Mouse (Mus musculus) hindbrain, embryonic 11.5 days (tissue): ENCODE measurements at regions not wholly inside any gene's neighbourhood (a gene's known extent, or its start where the extent isn't known, plus 50 kb on each side); places are given as distances from the start of the nearest gene placed in this dataset.

Experiments used
- ATAC-seq: fragments of 200-750 bp; cut with Nextera tagmentation; 2 replicates; pipeline ENCODE4 v1.8.0; 2017; ENCODE audit warnings: mild to moderate bottlenecking, moderate TSS enrichment, moderate library complexity; ENCODE audit not compliant: low FRiP score
- DNase-seq: peaks from one replicate; pipeline ENCODE4 v3.0.0-alpha.2; 2015; ENCODE audit warnings: low spot score
- H3K27ac ChIP-seq: fragments of 300-500 bp; sonication (generic); 2 replicates; pipeline ENCODE4 v1.5.1; 2014; ENCODE audit warnings: mild to moderate bottlenecking, low read depth, low read length
- H3K27me3 ChIP-seq: fragments of 300-500 bp; sonication (generic); 2 replicates; pipeline ENCODE4 v1.6.1; 2014; ENCODE audit warnings: mild to moderate bottlenecking, low read length, moderate library complexity, mixed read lengths; ENCODE audit not compliant: control insufficient read depth, insufficient read depth
- H3K36me3 ChIP-seq: fragments of 300-500 bp; sonication (generic); 2 replicates; pipeline ENCODE4 v1.6.1; 2014; ENCODE audit warnings: mild to moderate bottlenecking, low read length, moderate library complexity, mixed read lengths; ENCODE audit not compliant: control insufficient read depth, insufficient read depth
- H3K4me1 ChIP-seq: fragments of 300-500 bp; sonication (generic); replicated peaks from 2 replicates; pipeline ENCODE4 v1.6.1; 2014; ENCODE audit warnings: low read length, mixed read lengths; ENCODE audit not compliant: control insufficient read depth, insufficient read depth
- H3K4me2 ChIP-seq: fragments of 300-500 bp; sonication (generic); replicated peaks from 2 replicates; pipeline ENCODE4 v1.6.1; 2014; ENCODE audit warnings: mild to moderate bottlenecking, low read depth, low read length
- H3K4me3 ChIP-seq: fragments of 300-500 bp; sonication (generic); 2 replicates; pipeline ENCODE4 v1.5.1; 2014; ENCODE audit warnings: low read depth, low read length
- H3K9ac ChIP-seq: fragments of 300-500 bp; sonication (generic); 2 replicates; pipeline ENCODE4 v1.6.1; 2014; ENCODE audit warnings: low read depth, low read length
- H3K9me3 ChIP-seq: fragments of 300-500 bp; sonication (generic); 2 replicates; pipeline ENCODE4 v1.6.1; 2016; ENCODE audit warnings: low read length; ENCODE audit not compliant: control insufficient read depth
- WGBS: fragments of 180-500 bp; shearing (Covaris S2); extraction: QIAGEN DNeasy Blood & Tissue Kit; methylation state at CpG from one replicate; pipeline ENCODE4 v1.1.7; 2014; 5-methylcytosine and 5-hydroxymethylcytosine counted together

GRCm38 (mm10) chr11:79806911-79807466 is 155.2 kb downstream of the Utp6 start:
- H3K9me3 ChIP-seq = no peaks in the 10 kb centered on the region
- H3K4me2 ChIP-seq = no peak overlapping the region
- peaks cover 6% of the 10 kb centered on the region; the same call in 1 of the 2 replicates for H3K4me1 ChIP-seq
- no peak overlapping the region for H3K4me3 ChIP-seq
- ATAC-seq (no peak), DNase-seq (peak; percentile 38)
- 24% methylated on average over 17 of the region's 17 CpGs for WGBS
- H3K27ac ChIP-seq = 0 out of 2 replicates have a peak overlapping the region, but pooled peaks have one; percentile 12
- no peak overlapping the region for H3K9ac ChIP-seq
- no peaks in the 10 kb centered on the region for H3K36me3 ChIP-seq
- no peaks in the 10 kb centered on the region for H3K27me3 ChIP-seq

GRCm38 (mm10) chr11:79806417-79806816 is 155.8 kb downstream of the Utp6 start:
- no peak overlapping the region for H3K4me2 ChIP-seq
- H3K4me3 ChIP-seq = no peak overlapping the region
- no peaks in the 10 kb centered on the region for H3K36me3 ChIP-seq
- ATAC-seq (no peak), DNase-seq (no peak)
- no peak overlapping the region for H3K9ac ChIP-seq
- WGBS = 67% methylated on average over 10 of the region's 10 CpGs
- no peaks in the 10 kb centered on the region for H3K9me3 ChIP-seq
- H3K27ac ChIP-seq = peak overlapping the region; percentile 59; the same call in 1 of the 2 replicates
- peaks cover 6% of the 10 kb centered on the region; the same call in 1 of the 2 replicates for H3K4me1 ChIP-seq
- H3K27me3 ChIP-seq = no peaks in the 10 kb centered on the region

- Histone ChIP-seq H3K4me1 (peaks cover 6% of the 10 kb centered on the region; the same call in 1 of the 2 replicates), H3K4me3 (no peak overlapping the region), H3K27me3 (no peaks in the 10 kb centered on the region), H3K9me3 (no peaks in the 10 kb centered on the region), H3K36me3 (no peaks in the 10 kb centered on the region), H3K4me2 (no peak overlapping the region), H3K9ac (no peak overlapping the region), H3K27ac (no peak overlapping the region)
- DNase-seq (peak; percentile 72), ATAC-seq (peak; percentile 30; the same call in 1 of the 2 replicates)
- 38% methylated on average over 10 of the region's 10 CpGs for WGBS
These were observed 156.2 kb downstream of the Utp6 start for GRCm38 (mm10) chr11:79805981-79806415.

- Histone ChIP-seq H3K4me1 (peaks cover 6% of the 10 kb centered on the region; the same call in 1 of the 2 replicates), H3K27me3 (no peaks in the 10 kb centered on the region), H3K36me3 (no peaks in the 10 kb centered on the region), H3K27ac (no peak overlapping the region), H3K9ac (no peak overlapping the region), H3K4me3 (no peak overlapping the region), H3K4me2 (no peak overlapping the region), H3K9me3 (no peaks in the 10 kb centered on the region)
- DNase-seq = no peak
- WGBS = 77% methylated on average over 2 of the region's 2 CpGs
- no peak for ATAC-seq
These were observed 158.2 kb downstream of the Utp6 start for GRCm38 (mm10) chr11:79803971-79804370.

GRCm38 (mm10) chr11:79803006-79803405 is 159.2 kb downstream of the Utp6 start:
- Histone ChIP-seq H3K9ac (no peak overlapping the region), H3K4me2 (no peak overlapping the region), H3K9me3 (no peaks in the 10 kb centered on the region), H3K4me3 (no peak overlapping the region), H3K27me3 (no peaks in the 10 kb centered on the region), H3K27ac (no peak overlapping the region), H3K4me1 (peaks cover 6% of the 10 kb centered on the region; the same call in 1 of the 2 replicates), H3K36me3 (no peaks in the 10 kb centered on the region)
- ATAC-seq = no peak
- DNase-seq = no peak
- 87% methylated on average over 5 of the region's 5 CpGs for WGBS

GRCm38 (mm10) chr11:79802566-79802965 is 159.6 kb downstream of the Utp6 start:
- Histone ChIP-seq H3K9ac (no peak overlapping the region), H3K36me3 (no peaks in the 10 kb centered on the region), H3K4me3 (no peak overlapping the region), H3K9me3 (no peaks in the 10 kb centered on the region), H3K27ac (no peak overlapping the region), H3K4me1 (peaks cover 6% of the 10 kb centered on the region; the same call in 1 of the 2 replicates), H3K27me3 (no peaks in the 10 kb centered on the region), H3K4me2 (no peak overlapping the region)
- WGBS = 77% methylated on average over 13 of the region's 13 CpGs
- no peak for ATAC-seq
- no peak for DNase-seq

- no peak for ATAC-seq
- no peaks in the 10 kb centered on the region for H3K36me3 ChIP-seq
- H3K9me3 ChIP-seq = no peaks in the 10 kb centered on the region
- H3K27ac ChIP-seq = no peak overlapping the region
- no peak overlapping the region for H3K4me3 ChIP-seq
- no peak overlapping the region for H3K4me2 ChIP-seq
- no peaks in the 10 kb centered on the region for H3K27me3 ChIP-seq
- WGBS = 54% methylated on average over 8 of the region's 8 CpGs
- H3K4me1 ChIP-seq = no peaks in the 10 kb centered on the region
- no peak for DNase-seq
- no peak overlapping the region for H3K9ac ChIP-seq
These were observed 161.9 kb downstream of the Utp6 start for GRCm38 (mm10) chr11:79800256-79800655.

DNA sequence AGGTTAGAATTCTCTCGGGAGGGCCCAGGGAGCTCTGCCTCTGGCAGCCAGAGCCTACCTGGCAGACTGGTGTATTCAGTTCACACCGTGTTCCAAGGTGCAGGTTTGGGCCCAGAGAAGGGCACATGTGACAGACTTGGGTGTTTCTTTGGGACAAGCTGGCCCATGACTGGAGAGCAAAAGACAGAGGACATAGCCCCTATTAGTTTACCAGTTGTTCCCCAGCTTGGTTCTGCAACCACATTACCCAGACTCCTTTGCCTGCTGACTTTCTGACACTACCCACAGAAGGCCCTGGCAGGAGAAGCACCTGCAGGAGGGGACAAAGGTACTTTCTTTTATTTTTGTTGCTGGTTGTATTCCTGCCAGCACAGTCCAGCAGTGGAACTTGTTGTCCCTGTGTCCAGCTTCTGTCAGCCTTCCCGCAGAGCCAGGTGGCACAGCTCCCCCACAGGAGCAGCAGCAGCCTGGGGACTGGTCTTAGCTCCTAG is 173.9 kb downstream of the Utp6 start:
- H3K27ac ChIP-seq = no peak overlapping the region
- ATAC-seq = no peak
- peaks cover 11% of the 10 kb centered on the region; the same call in 1 of the 2 replicates for H3K4me1 ChIP-seq

DNA sequence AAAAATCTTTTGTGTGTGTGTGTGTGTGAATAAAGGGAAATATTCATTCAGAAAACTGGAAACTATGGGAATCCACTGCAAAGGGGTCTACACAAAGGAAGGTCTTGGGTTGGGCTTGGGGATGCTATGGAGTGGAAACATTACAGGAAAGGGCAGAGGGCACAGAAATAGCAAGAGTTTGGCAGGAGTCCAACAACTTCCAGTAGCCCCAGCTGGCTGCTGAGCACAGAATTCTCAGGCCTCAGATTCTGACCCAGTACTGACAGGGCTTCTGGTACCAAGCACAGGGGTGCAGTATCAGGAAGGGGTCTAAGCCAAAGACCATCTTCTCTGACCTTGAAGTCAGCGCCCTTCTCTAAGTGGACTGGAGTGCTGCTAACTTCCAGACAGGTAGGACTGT is 174.4 kb downstream of the Utp6 start:
- 94% methylated on average over 1 of the region's 1 CpGs for WGBS
- Histone ChIP-seq H3K27me3 (no peaks in the 10 kb centered on the region), H3K9me3 (no peaks in the 10 kb centered on the region), H3K4me1 (peaks cover 9% of the 10 kb centered on the region; the same call in 1 of the 2 replicates), H3K9ac (no peak overlapping the region), H3K27ac (no peak overlapping the region), H3K36me3 (no peaks in the 10 kb centered on the region), H3K4me2 (no peak overlapping the region), H3K4me3 (no peak overlapping the region)
- DNase-seq (peak; percentile 32), ATAC-seq (no peak)

More for the DNA sequence above, 173.9 kb downstream of the Utp6 start:
- H3K4me3 ChIP-seq = no peak overlapping the region
- H3K4me2 ChIP-seq = no peak overlapping the region
- H3K27me3 ChIP-seq = no peaks in the 10 kb centered on the region
- no peaks in the 10 kb centered on the region for H3K36me3 ChIP-seq
- H3K9me3 ChIP-seq = no peaks in the 10 kb centered on the region
- DNase-seq = no peak
- H3K9ac ChIP-seq = no peak overlapping the region
- WGBS = 89% methylated on average over 3 of the region's 3 CpGs
